Mouse (Mus musculus): Measurements from ENCODE around the gene Sp140.
"Not testable (repeated sequence)": the region's sequence is repeated elsewhere in the genome, so short reads cannot be mapped to it uniquely, and the experiment has no call there.

DNA sequence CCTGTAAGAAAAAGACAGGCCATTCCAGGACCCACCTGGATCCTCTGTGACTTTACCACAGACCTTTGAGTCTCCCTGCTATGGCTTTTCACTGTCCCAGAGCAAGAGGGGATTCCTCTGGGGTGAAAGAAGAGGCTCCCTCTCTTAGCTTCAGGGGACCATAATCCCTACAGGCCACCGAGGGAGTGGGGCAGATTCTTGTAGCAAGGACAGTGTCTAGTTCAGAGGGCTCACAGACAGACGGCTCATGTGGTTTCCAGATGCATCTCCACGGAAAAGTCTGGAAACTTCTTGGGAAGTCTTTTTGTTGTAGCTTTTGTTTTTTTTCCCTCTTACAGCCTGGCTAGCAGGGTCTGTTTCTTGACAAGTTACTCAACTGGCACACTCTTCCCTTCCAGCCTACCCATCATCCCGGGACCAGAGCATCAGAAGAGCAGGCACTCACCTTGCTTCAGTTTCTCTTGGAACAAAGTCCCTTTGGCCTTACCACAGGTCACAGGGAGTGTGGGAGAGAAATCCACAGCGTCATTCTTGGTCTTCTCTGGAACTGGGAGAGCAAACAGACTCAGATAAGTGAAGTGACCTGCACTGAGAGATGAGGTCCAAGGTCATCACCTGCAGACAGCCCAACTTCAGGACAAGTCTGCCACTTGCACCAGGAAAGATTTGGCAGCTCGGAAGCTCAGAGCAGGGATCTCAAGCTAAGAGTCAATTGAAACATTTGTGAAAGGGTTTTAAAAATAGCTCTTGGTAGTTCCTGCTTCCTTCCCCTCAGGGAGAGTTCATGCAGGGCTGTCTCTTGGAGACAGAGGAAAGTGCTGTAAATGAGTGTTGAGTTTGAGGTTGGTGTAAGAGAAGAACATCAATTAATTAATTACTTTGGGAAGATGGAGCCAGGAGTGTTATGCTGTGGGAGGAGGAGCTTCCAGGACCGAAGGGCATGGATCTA lies 20.7 kb upstream of the Sp140 start:
- not testable (repeated sequence) for TF ChIP-seq CTCF (IDR thresholded peaks at IDR 0.05; ENCODE audit: low read depth, low read length); POLR2A (IDR thresholded peaks at IDR 0.05; ENCODE audit: insufficient read depth, low read length); EP300 (IDR thresholded peaks at IDR 0.05; ENCODE audit: insufficient read depth, low read depth, low read length)
